Mouse (Mus musculus) spleen, adult 2 months (tissue): ENCODE measurements around the gene Ecsit.

Experiments
- CTCF ChIP-seq: fragments of 200-500 bp; IDR thresholded peaks from 2 replicates; pipeline ENCODE4 v1.5.1; 2011; ENCODE audit warnings: mild to moderate bottlenecking, inconsistent platforms; ENCODE audit not compliant: insufficient read depth, insufficient read length, insufficient replicate concordance; ENCODE audit errors: extremely low read depth
- POLR2A ChIP-seq: fragments of 200-500 bp; IDR thresholded peaks from 2 replicates; pipeline ENCODE4 v1.6.1; 2011; ENCODE audit warnings: low read depth, low read length, inconsistent platforms

DNA sequence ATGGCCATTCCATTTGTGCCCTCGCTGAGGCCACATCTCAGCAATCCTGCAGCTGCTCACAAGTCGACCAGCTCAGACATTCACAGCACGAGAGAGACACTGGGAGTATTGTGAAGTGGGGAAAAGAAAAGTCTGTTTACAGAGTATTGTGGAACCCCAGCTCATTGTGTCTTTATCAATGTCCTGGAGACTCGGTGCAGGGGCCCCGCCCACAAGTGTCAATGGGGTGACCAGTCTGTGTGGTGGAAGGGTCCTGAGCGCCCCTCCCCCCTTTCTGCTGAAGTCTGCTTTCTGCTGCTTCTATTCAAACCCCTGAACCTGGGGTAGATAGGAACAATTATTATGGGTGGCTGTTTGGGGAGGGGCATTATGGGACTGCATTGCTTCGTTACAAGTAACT is 56.8 kb downstream of the Ecsit start:
- TF ChIP-seq POLR2A (no peak), CTCF (no peak)
